Mouse (Mus musculus) hindbrain, embryonic 10.5 days (tissue): Measurements from ENCODE around the gene Hs2st1. TPM values are rescaled to one million over a fixed set of nuclear protein-coding genes. Genes with fewer than 3 reads are reported as not detected.

Experiments used
- DNase-seq: peaks from one replicate; pipeline ENCODE4 v3.0.0-alpha.2; 2017; ENCODE audit warnings: low spot score
- H3K27ac ChIP-seq: fragments of 300-500 bp; sonication (generic); 2 replicates; pipeline ENCODE4 v1.5.1; 2016; ENCODE audit warnings: mild to moderate bottlenecking, moderate library complexity
- H3K27me3 ChIP-seq: fragments of 300-500 bp; sonication (generic); 2 replicates; pipeline ENCODE4 v1.6.1; 2016; ENCODE audit warnings: mild to moderate bottlenecking; ENCODE audit not compliant: poor library complexity, insufficient read depth, severe bottlenecking
- H3K36me3 ChIP-seq: fragments of 300-500 bp; sonication (generic); 2 replicates; pipeline ENCODE4 v1.6.1; 2016; ENCODE audit warnings: mild to moderate bottlenecking, moderate library complexity
- H3K4me1 ChIP-seq: fragments of 300-500 bp; sonication (generic); replicated peaks from 2 replicates; pipeline ENCODE4 v1.6.1; 2016; ENCODE audit warnings: mild to moderate bottlenecking
- H3K4me3 ChIP-seq: fragments of 300-500 bp; sonication (generic); 2 replicates; pipeline ENCODE4 v1.5.1; 2016; ENCODE audit warnings: mild to moderate bottlenecking, moderate library complexity
- H3K9me3 ChIP-seq: fragments of 300-500 bp; sonication (generic); 2 replicates; pipeline ENCODE4 v1.6.1; 2016; ENCODE audit warnings: mild to moderate bottlenecking, moderate library complexity
- WGBS: fragments of 180-500 bp; shearing (Covaris S2); methylation state at CpG from one replicate; pipeline ENCODE4 v1.1.7; 2016; 5-methylcytosine and 5-hydroxymethylcytosine counted together
- polyA plus RNA-seq: library from polyadenylated mRNA; unstranded; fragments of >200 nt; fragmentation: Nextera tagmentation; extraction: Ambion mirVana; gene quantifications from 2 replicates; pipeline ENCODE4 v1.2.1, GENCODE M21; 2016

Hs2st1 gene
- polyA plus RNA-seq, 1 experiment from 2014 or later, result 12.6 TPM

GRCm38 (mm10) chr3:144432143-144432577, 137.8 kb downstream of the Hs2st1 start:
- WGBS, result 91% methylated on average over 10 of the region's 10 CpGs
- Histone ChIP-seq H3K27ac (no peak overlapping the region), H3K4me1 (0 out of 2 replicates have a peak, but pooled peaks cover 9% of the 10 kb centered on the region), H3K27me3 (no peaks in the 10 kb centered on the region), H3K36me3 (peaks cover 31% of the 10 kb centered on the region), H3K9me3 (no peaks in the 10 kb centered on the region), H3K4me3 (no peak overlapping the region)
- no peak for DNase-seq

GRCm38 (mm10) chr3:144428514-144429431, 141.2 kb downstream of the Hs2st1 start:
- DNase-seq, result no peak
- H3K4me3 ChIP-seq, result no peak overlapping the region
- no peak overlapping the region for H3K27ac ChIP-seq
- no peaks in the 10 kb centered on the region for H3K27me3 ChIP-seq
- peaks cover 16% of the 10 kb centered on the region for H3K4me1 ChIP-seq
- WGBS, result 73% methylated on average over 8 of the region's 8 CpGs
- H3K9me3 ChIP-seq, result no peaks in the 10 kb centered on the region
- H3K36me3 ChIP-seq, result peaks cover 20% of the 10 kb centered on the region; the same call in 1 of the 2 replicates

- 0 out of 2 replicates have a peak, but pooled peaks cover 2% of the 10 kb centered on the region for H3K9me3 ChIP-seq
- 92% methylated on average over 4 of the region's 4 CpGs for WGBS
- no peaks in the 10 kb centered on the region for H3K27me3 ChIP-seq
- no peak overlapping the region for H3K4me3 ChIP-seq
- DNase-seq, result no peak
- H3K36me3 ChIP-seq, result peaks cover 9% of the 10 kb centered on the region; the same call in 1 of the 2 replicates
- H3K4me1 ChIP-seq, result peaks cover 20% of the 10 kb centered on the region
- H3K27ac ChIP-seq, result peak overlapping the region; percentile 16; the same call in 1 of the 2 replicates
Observed at GRCm38 (mm10) chr3:144425041-144425448, 144.9 kb downstream of the Hs2st1 start.

- no peak overlapping the region for H3K27ac ChIP-seq
Observed at GRCm38 (mm10) chr3:144421404-144422180, 148.4 kb downstream of the Hs2st1 start.

GRCm38 (mm10) chr3:144413821-144414220, 156.2 kb downstream of the Hs2st1 start:
- peaks cover 10% of the 10 kb centered on the region for H3K9me3 ChIP-seq
- H3K27me3 ChIP-seq, result no peaks in the 10 kb centered on the region; the same call in 1 of the 2 replicates
- H3K4me1 ChIP-seq, result peaks cover 31% of the 10 kb centered on the region
- H3K4me3 ChIP-seq, result no peak overlapping the region
- 52% methylated on average over 7 of the region's 7 CpGs for WGBS
- H3K27ac ChIP-seq, result no peak overlapping the region
- DNase-seq, result no peak
- H3K36me3 ChIP-seq, result no peaks in the 10 kb centered on the region

More at GRCm38 (mm10) chr3:144421404-144422180, 148.4 kb downstream of the Hs2st1 start:
- 54% methylated on average over 7 of the region's 7 CpGs for WGBS
- no peaks in the 10 kb centered on the region for H3K36me3 ChIP-seq
- 0 out of 2 replicates have a peak, but pooled peaks cover 2% of the 10 kb centered on the region for H3K9me3 ChIP-seq
- H3K27me3 ChIP-seq, result no peaks in the 10 kb centered on the region
- no peak for DNase-seq
- H3K4me1 ChIP-seq, result peaks cover 16% of the 10 kb centered on the region
- H3K4me3 ChIP-seq, result no peak overlapping the region

GRCm38 (mm10) chr3:144412538-144413272, 157.3 kb downstream of the Hs2st1 start:
- H3K27ac ChIP-seq, result peak overlapping the region; percentile 74
- peak; percentile 73 for DNase-seq
- peaks cover 31% of the 10 kb centered on the region for H3K4me1 ChIP-seq
- 0% methylated on average over 10 of the region's 10 CpGs for WGBS
- no peaks in the 10 kb centered on the region for H3K36me3 ChIP-seq
- peaks cover 10% of the 10 kb centered on the region for H3K9me3 ChIP-seq
- no peaks in the 10 kb centered on the region; the same call in 1 of the 2 replicates for H3K27me3 ChIP-seq
- peak overlapping the region; percentile 23 for H3K4me3 ChIP-seq

GRCm38 (mm10) chr3:144411650-144412278, 158.2 kb downstream of the Hs2st1 start:
- WGBS, result 8% methylated on average over 8 of the region's 8 CpGs
- Histone ChIP-seq H3K4me3 (no peak overlapping the region), H3K9me3 (peaks cover 10% of the 10 kb centered on the region), H3K4me1 (peaks cover 31% of the 10 kb centered on the region), H3K27me3 (no peaks in the 10 kb centered on the region; the same call in 1 of the 2 replicates), H3K27ac (peak overlapping the region; percentile 81), H3K36me3 (no peaks in the 10 kb centered on the region)
- DNase-seq, result peak; percentile 20

GRCm38 (mm10) chr3:144411051-144411542, 158.9 kb downstream of the Hs2st1 start:
- H3K4me1 ChIP-seq, result peaks cover 31% of the 10 kb centered on the region
- H3K4me3 ChIP-seq, result no peak overlapping the region
- no peaks in the 10 kb centered on the region for H3K36me3 ChIP-seq
- peaks cover 10% of the 10 kb centered on the region for H3K9me3 ChIP-seq
- H3K27ac ChIP-seq, result peak overlapping the region; percentile 81
- DNase-seq, result peak; percentile 53
- H3K27me3 ChIP-seq, result no peaks in the 10 kb centered on the region; the same call in 1 of the 2 replicates
- under 1% methylated on average over 5 of the region's 5 CpGs for WGBS

GRCm38 (mm10) chr3:144408953-144409352, 161.0 kb downstream of the Hs2st1 start:
- Histone ChIP-seq H3K36me3 (no peaks in the 10 kb centered on the region), H3K9me3 (no peaks in the 10 kb centered on the region), H3K4me3 (no peak overlapping the region), H3K27me3 (no peaks in the 10 kb centered on the region; the same call in 1 of the 2 replicates), H3K4me1 (peaks cover 30% of the 10 kb centered on the region), H3K27ac (no peak overlapping the region)
- DNase-seq, result no peak
- WGBS, result 90% methylated on average over 1 of the region's 1 CpGs

- H3K4me3 ChIP-seq, result no peak overlapping the region
- DNase-seq, result no peak
- no peaks in the 10 kb centered on the region for H3K36me3 ChIP-seq
- no peak overlapping the region for H3K27ac ChIP-seq
- no peaks in the 10 kb centered on the region for H3K9me3 ChIP-seq
- H3K27me3 ChIP-seq, result no peaks in the 10 kb centered on the region; the same call in 1 of the 2 replicates
- WGBS, result 77% methylated on average over 11 of the region's 11 CpGs
- no peaks in the 10 kb centered on the region for H3K4me1 ChIP-seq
Observed at GRCm38 (mm10) chr3:144405331-144405730, 164.7 kb downstream of the Hs2st1 start.

GRCm38 (mm10) chr3:144401292-144401691, 168.7 kb downstream of the Hs2st1 start:
- no peak overlapping the region for H3K4me3 ChIP-seq
- H3K36me3 ChIP-seq, result no peaks in the 10 kb centered on the region
- peaks cover 17% of the 10 kb centered on the region for H3K4me1 ChIP-seq
- no peaks in the 10 kb centered on the region for H3K9me3 ChIP-seq
- H3K27ac ChIP-seq, result no peak overlapping the region
- peaks cover 10% of the 10 kb centered on the region for H3K27me3 ChIP-seq
- WGBS, result 91% methylated on average over 5 of the region's 5 CpGs
- no peak for DNase-seq
